Mouse (Mus musculus): ENCODE data around the gene Skil. TPM values are rescaled to one million over a fixed set of nuclear protein-coding genes. Genes with fewer than 3 reads are reported as not detected.

Skil gene
- 10 to 100 TPM; 63.3 to 73.6 TPM for total RNA-seq (2023)

DNA sequence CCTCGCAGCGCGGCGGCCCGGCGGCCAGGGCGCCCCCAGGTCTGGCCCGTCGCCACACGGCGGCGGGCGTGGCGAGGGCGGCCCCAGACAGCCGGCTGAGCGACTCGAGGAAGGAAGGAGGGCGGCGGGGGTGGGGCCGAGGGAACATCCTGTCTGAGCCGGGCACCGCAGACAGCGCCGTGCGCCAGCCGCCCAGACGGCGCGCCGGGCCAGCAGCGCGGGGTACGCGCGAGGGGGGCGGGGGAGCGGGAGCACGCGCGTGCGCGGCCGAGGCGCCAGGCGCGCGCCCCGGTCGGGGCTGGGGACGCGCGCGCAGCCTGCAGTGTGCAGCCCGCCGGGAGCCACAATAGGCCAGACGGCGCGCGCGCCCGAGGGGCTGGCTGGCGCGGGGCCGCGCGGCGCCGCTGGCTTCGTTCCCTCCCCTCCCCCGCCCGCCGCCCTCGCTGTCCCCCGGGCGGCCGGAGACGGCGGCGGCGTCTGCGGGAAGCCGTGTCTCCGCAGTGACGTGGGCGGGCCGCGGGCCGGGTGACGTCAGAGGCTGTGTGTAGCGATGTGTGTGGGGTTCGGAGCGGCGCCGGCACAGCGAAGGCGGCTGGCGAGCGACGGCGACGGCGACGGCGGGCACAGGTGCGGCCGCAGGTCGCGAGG, at the start of gene Skil:
TSS of gene Skil (plus strand) at position 528 of the 648 bp plus-strand sequence.

DNA sequence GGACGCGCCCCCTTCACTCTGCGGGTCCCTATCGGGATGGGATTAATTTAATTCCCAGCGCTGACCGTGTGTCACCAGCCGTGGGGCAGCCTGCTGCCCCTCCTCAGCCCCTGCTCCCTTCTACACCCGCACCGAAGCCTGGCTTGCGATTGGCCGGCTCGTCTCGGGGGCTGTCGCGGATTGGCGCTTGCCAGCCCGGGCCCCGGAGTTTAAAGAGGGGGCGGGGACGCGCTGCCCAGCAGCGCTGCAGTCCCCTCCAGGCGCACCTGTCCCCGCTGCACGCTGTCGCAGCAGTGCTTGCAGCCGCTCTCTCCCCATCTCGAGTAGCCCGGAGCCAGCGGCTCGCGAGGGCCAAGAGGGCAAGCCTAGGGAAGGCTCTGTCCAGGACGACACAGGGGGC, 54.8 kb downstream of the Skil start, which contains the start of gene Cldn11:
TSS of gene Cldn11 (plus strand) at position 215 of the 400 bp plus-strand sequence.

Other genes with a start within 250 kb of the Skil start
- gene Gpr160, start 239.1 kb upstream of the Skil start, total RNA-seq (2023): under 1 TPM in 1 of 2 experiments, not detected in 1; 0.70 TPM
- 10 to 100 TPM; 65.0 to 65.6 TPM for gene Phc3, start 125.6 kb upstream of the Skil start, total RNA-seq (2023)
- 10 to 100 TPM; 16.0 to 24.6 TPM for gene Prkci, start 99.3 kb upstream of the Skil start, total RNA-seq (2023)
- gene Cldn11, start 54.9 kb downstream of the Skil start, total RNA-seq (2023): not detected
- under 1 TPM; 0.09 to 0.21 TPM for gene Slc7a14, start 215.3 kb downstream of the Skil start, total RNA-seq (2023)

All from B cell, adult 67 days (primary cell).